Mouse (Mus musculus) small intestine, adult 2 months (tissue): ENCODE data around the gene Alg5. TPM values are rescaled to one million over a fixed set of nuclear protein-coding genes. Genes with fewer than 3 reads are reported as not detected.

Experiments
- H3K27ac ChIP-seq: fragments of 200-500 bp; 2 replicates; pipeline ENCODE4 v1.5.1; 2012; ENCODE audit warnings: low read depth, low read length, control low read depth, inconsistent platforms; ENCODE audit not compliant: insufficient read depth
- H3K27me3 ChIP-seq: fragments of 200-500 bp; 2 replicates; pipeline ENCODE4 v1.6.1; 2012; ENCODE audit warnings: mild to moderate bottlenecking, moderate library complexity, low read length, inconsistent platforms; ENCODE audit not compliant: control insufficient read depth, insufficient read depth
- H3K36me3 ChIP-seq: fragments of 200-500 bp; 2 replicates; pipeline ENCODE4 v1.6.1; 2012; ENCODE audit warnings: mild to moderate bottlenecking, low read length, control low read depth, inconsistent platforms; ENCODE audit not compliant: control insufficient read depth, insufficient read depth
- H3K4me1 ChIP-seq: fragments of 200-500 bp; 2 replicates; pipeline ENCODE4 v1.6.1; 2012; ENCODE audit warnings: low read length, inconsistent platforms, mixed read lengths; ENCODE audit not compliant: control insufficient read depth, insufficient read depth, insufficient read length
- H3K4me3 ChIP-seq: fragments of 200-500 bp; 2 replicates; pipeline ENCODE4 v1.5.1; 2012; ENCODE audit warnings: low read depth, mild to moderate bottlenecking, control low read depth, inconsistent platforms, low read length, moderate library complexity
- CTCF ChIP-seq: fragments of 200-500 bp; IDR thresholded peaks from 2 replicates; pipeline ENCODE4 v1.5.1; 2012; ENCODE audit warnings: low read depth, mild to moderate bottlenecking, control low read depth, inconsistent platforms, low read length, moderate library complexity, mixed read lengths; ENCODE audit not compliant: insufficient replicate concordance, insufficient read length; ENCODE audit errors: extremely low read depth
- POLR2A ChIP-seq: fragments of 200-500 bp; IDR thresholded peaks from 2 replicates; pipeline ENCODE4 v1.6.1; 2012; ENCODE audit warnings: low read depth, mild to moderate bottlenecking, control low read depth, inconsistent platforms, low read length, moderate library complexity
- WGBS: fragments of 180-500 bp; shearing (Covaris S2); methylation state at CpG from one replicate; pipeline ENCODE4 v1.1.7; 2018; 5-methylcytosine and 5-hydroxymethylcytosine counted together
- polyA plus RNA-seq: library from polyadenylated mRNA; depleted of rRNA; stranded (reverse); fragments of >200 nt; gene quantifications from 2 replicates; pipeline ENCODE4 v1.2.3, GENCODE M21; 2012

The Alg5 gene
- polyA plus RNA-seq, 1 experiment: 9.5 TPM

GRCm38 (mm10) chr3:54741965-54742364 is 6.6 kb downstream of the Alg5 start:
- WGBS: 31% methylated on average over 11 of the region's 11 CpGs
- Histone ChIP-seq H3K4me1 (no peaks in the 10 kb centered on the region), H3K27me3 (no peaks in the 10 kb centered on the region), H3K36me3 (peaks cover 51% of the 10 kb centered on the region), H3K4me3 (no peak overlapping the region), H3K27ac (no peak overlapping the region)
- TF ChIP-seq POLR2A (no peak), CTCF (no peak)

GRCm38 (mm10) chr3:54745799-54746198 is 10.5 kb downstream of the Alg5 start:
- H3K27ac ChIP-seq: no peak overlapping the region
- no peaks in the 10 kb centered on the region for H3K4me1 ChIP-seq
- TF ChIP-seq POLR2A (no peak), CTCF (peak; percentile 29; the same call in 1 of the 2 replicates)
- peaks cover 66% of the 10 kb centered on the region for H3K36me3 ChIP-seq
- WGBS: 52% methylated on average over 5 of the region's 5 CpGs
- H3K27me3 ChIP-seq: no peaks in the 10 kb centered on the region
- H3K4me3 ChIP-seq: no peak overlapping the region

- H3K4me1 ChIP-seq: peaks cover 3% of the 10 kb centered on the region
- WGBS: 77% methylated on average over 4 of the region's 4 CpGs
- no peak overlapping the region for H3K27ac ChIP-seq
- H3K27me3 ChIP-seq: no peaks in the 10 kb centered on the region; the same call in none of the 2 replicates
- no peak overlapping the region for H3K4me3 ChIP-seq
- TF ChIP-seq POLR2A (no peak), CTCF (no peak)
- peaks cover 12% of the 10 kb centered on the region for H3K36me3 ChIP-seq
Measured at GRCm38 (mm10) chr3:54753411-54753810, 18.1 kb downstream of the Alg5 start.

GRCm38 (mm10) chr3:54755145-54756041 is 20.1 kb downstream of the Alg5 start, which contains the start of gene Smad9:
Gene Smad9 (plus strand): TSS chr3:54755582.
- Histone ChIP-seq H3K27me3 (no peaks in the 10 kb centered on the region; the same call in none of the 2 replicates), H3K27ac (peak within 1 kb of the TSS; percentile 32; the same call in 1 of the 2 replicates), H3K36me3 (0 out of 2 replicates have a peak, but pooled peaks cover 2% of the 10 kb centered on the region), H3K4me3 (peak within 1 kb of the TSS; percentile 71), H3K4me1 (peaks cover 3% of the 10 kb centered on the region)
- WGBS: under 1% methylated on average over 66 of the region's 66 CpGs
- TF ChIP-seq CTCF: no peak
- no peak for TF ChIP-seq POLR2A

- no peaks in the 10 kb centered on the region for H3K36me3 ChIP-seq
- H3K4me1 ChIP-seq: peaks cover 3% of the 10 kb centered on the region
- under 1% methylated on average over 11 of the region's 11 CpGs for WGBS
- H3K27ac ChIP-seq: peak overlapping the region; percentile 32; the same call in 1 of the 2 replicates
- no peaks in the 10 kb centered on the region; the same call in none of the 2 replicates for H3K27me3 ChIP-seq
- no peak for TF ChIP-seq POLR2A
- TF ChIP-seq CTCF: no peak
- peak overlapping the region; percentile 71 for H3K4me3 ChIP-seq
Measured at GRCm38 (mm10) chr3:54756058-54756457, 20.7 kb downstream of the Alg5 start.

- no peaks in the 10 kb centered on the region for H3K36me3 ChIP-seq
- H3K27ac ChIP-seq: no peak overlapping the region
- peaks cover 3% of the 10 kb centered on the region for H3K4me1 ChIP-seq
- H3K4me3 ChIP-seq: no peak overlapping the region
- WGBS: 73% methylated on average over 8 of the region's 8 CpGs
- H3K27me3 ChIP-seq: no peaks in the 10 kb centered on the region; the same call in none of the 2 replicates
- TF ChIP-seq POLR2A (no peak), CTCF (no peak)
Measured at GRCm38 (mm10) chr3:54757446-54757845, 22.1 kb downstream of the Alg5 start.

GRCm38 (mm10) chr3:54759211-54759610 is 23.9 kb downstream of the Alg5 start:
- Histone ChIP-seq H3K27me3 (no peaks in the 10 kb centered on the region; the same call in none of the 2 replicates), H3K4me3 (no peak overlapping the region), H3K4me1 (peaks cover 3% of the 10 kb centered on the region), H3K27ac (no peak overlapping the region), H3K36me3 (no peaks in the 10 kb centered on the region)
- TF ChIP-seq POLR2A (no peak), CTCF (no peak)
- 76% methylated on average over 9 of the region's 9 CpGs for WGBS
